In the genomic region with DNA sequence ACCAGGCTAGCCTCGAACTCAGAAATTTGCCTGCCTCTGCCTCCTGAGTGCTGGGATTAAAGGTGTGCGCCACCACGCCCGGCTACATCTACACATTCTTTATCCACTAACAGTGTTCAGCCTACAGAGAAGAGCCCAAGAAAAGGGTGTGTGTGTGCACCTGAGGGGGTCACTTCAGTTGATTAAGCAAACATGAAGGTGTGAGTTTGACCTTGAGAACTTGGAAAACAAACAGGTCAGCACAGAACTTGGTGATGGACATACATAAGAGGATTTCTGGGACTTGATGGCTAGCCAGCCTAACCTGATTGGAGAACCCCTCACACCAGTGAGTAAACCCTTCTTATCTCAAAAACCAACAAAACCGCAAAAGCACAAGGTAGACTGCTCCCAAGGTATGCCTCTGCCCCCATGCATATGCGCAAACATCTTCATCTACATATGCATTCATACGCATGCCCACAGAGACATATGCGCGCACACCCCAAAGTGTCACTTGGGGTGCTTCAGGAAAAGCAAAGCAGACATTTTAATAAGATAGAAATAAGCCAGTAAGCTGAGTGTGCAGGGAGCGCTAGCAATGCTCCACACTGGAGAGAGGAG, we compare ENCODE assay signal across 35 mouse cellular contexts.
"Had no signal": no experiment of that assay in that cellular context is flagged by ENCODE, and none has a peak within 500 bp of the region (broad histone marks: within the 10 kb centered on the region; RNA-seq: fewer than 3 reads in every experiment).

No protein-coding gene starts in this region.

- ATAC-seq: hindbrain, embryonic 16.5 days; hindbrain, postnatal 0 days; inflammation-experienced regulatory T-cells, adult 6 months; intestine, embryonic 15.5 days; intestine, embryonic 16.5 days; intestine, postnatal 0 days had no signal

- DNase-seq: heart, postnatal 10 days; heart, postnatal 14 days; heart, postnatal 36 days; heart, postnatal 4 days; kidney, adult 11 months; kidney, adult 18-20 months; kidney, adult 2 months; kidney, adult 8-10 months; kidney, adult 9 months; kidney, postnatal 10 days; kidney, postnatal 14 days; kidney, postnatal 25 days; kidney, postnatal 36 days; kidney, postnatal 4 days; layer of hippocampus, adult 9-11 months; layer of hippocampus, postnatal 36 days had no signal

- H3K9ac ChIP-seq: heart, embryonic 12.5 days; heart, embryonic 13.5 days; heart, embryonic 15.5 days; hindbrain, embryonic 12.5 days; hindbrain, embryonic 13.5 days; hindbrain, embryonic 14.5 days; hindbrain, embryonic 15.5 days; intestine, embryonic 15.5 days; kidney, embryonic 15.5 days had no signal

- H3K27ac ChIP-seq: heart, embryonic 10.5 days; heart, embryonic 13.5 days; heart, embryonic 15.5 days; hindbrain, embryonic 10.5 days; hindbrain, embryonic 12.5 days; hindbrain, embryonic 13.5 days; hindbrain, embryonic 14.5 days; hindbrain, embryonic 15.5 days; hindbrain, postnatal 0 days; intestine, embryonic 15.5 days; kidney, embryonic 15.5 days; kidney, postnatal 0 days; layer of hippocampus, adult 2 months; left cerebral cortex, adult 2 months had no signal

- H3K27me3 ChIP-seq: heart, embryonic 15.5 days; hindbrain, embryonic 12.5 days; hindbrain, embryonic 13.5 days; hindbrain, embryonic 15.5 days; intestine, embryonic 15.5 days had no signal

- H3K9me3 ChIP-seq: heart, embryonic 10.5 days; heart, embryonic 12.5 days; heart, embryonic 13.5 days; heart, embryonic 15.5 days; hindbrain, embryonic 10.5 days; hindbrain, embryonic 12.5 days; hindbrain, embryonic 13.5 days; hindbrain, embryonic 15.5 days; intestine, embryonic 15.5 days; kidney, embryonic 15.5 days had no signal

- H3K4me1 ChIP-seq: intestine, embryonic 15.5 days; kidney, embryonic 15.5 days had no signal

- H3K4me3 ChIP-seq: heart, embryonic 10.5 days; heart, embryonic 12.5 days; heart, embryonic 13.5 days; heart, embryonic 15.5 days; hindbrain, embryonic 10.5 days; hindbrain, embryonic 12.5 days; hindbrain, embryonic 13.5 days; hindbrain, embryonic 15.5 days; intestine, embryonic 15.5 days; kidney, embryonic 15.5 days; layer of hippocampus, adult 2 months; left cerebral cortex, adult 2 months had no signal

- H3K36me3 ChIP-seq: heart, embryonic 10.5 days; heart, embryonic 12.5 days; heart, embryonic 13.5 days; heart, embryonic 15.5 days; hindbrain, embryonic 10.5 days; hindbrain, embryonic 12.5 days; hindbrain, embryonic 13.5 days; hindbrain, embryonic 15.5 days; intestine, embryonic 15.5 days; kidney, embryonic 15.5 days had no signal

- H3K4me2 ChIP-seq: heart, embryonic 12.5 days; heart, embryonic 13.5 days; heart, embryonic 15.5 days; hindbrain, embryonic 12.5 days; hindbrain, embryonic 13.5 days; hindbrain, embryonic 14.5 days; hindbrain, embryonic 15.5 days; intestine, embryonic 15.5 days; kidney, embryonic 15.5 days had no signal
